Mouse (Mus musculus) limb, embryonic 14.5 days (tissue): ENCODE data around the gene Cracr2b. TPM values are rescaled to one million over a fixed set of nuclear protein-coding genes. Genes with fewer than 3 reads are reported as not detected.
A peak's percentile ranks its signal among the peaks of the same experiment; 100 is the strongest.
"Not testable (repeated sequence)": the region's sequence is repeated elsewhere in the genome, so short reads cannot be mapped to it uniquely, and the experiment has no call there.

Source experiments
- ATAC-seq: fragments of 200-750 bp; cut with Nextera tagmentation; 2 replicates; pipeline ENCODE4 v1.8.0; 2017; ENCODE audit warnings: low read depth, moderate number of reproducible peaks, moderate TSS enrichment; ENCODE audit not compliant: low FRiP score
- DNase-seq: peaks from one replicate; pipeline ENCODE4 v3.0.0-alpha.2; 2015; ENCODE audit warnings: low spot score
- H3K27ac ChIP-seq: fragments of 300-500 bp; sonication (generic); replicated peaks from 2 replicates; pipeline ENCODE4 v1.5.1; 2014; ENCODE audit warnings: low read depth, mild to moderate bottlenecking, low read length, moderate library complexity, mixed read lengths
- H3K27me3 ChIP-seq: fragments of 300-500 bp; sonication (generic); 2 replicates; pipeline ENCODE4 v1.6.1; 2014; ENCODE audit warnings: low read length, mixed read lengths; ENCODE audit not compliant: control insufficient read depth, insufficient read depth
- H3K36me3 ChIP-seq: fragments of 300-500 bp; sonication (generic); 2 replicates; pipeline ENCODE4 v1.6.1; 2014; ENCODE audit warnings: mild to moderate bottlenecking, low read length, moderate library complexity, mixed read lengths; ENCODE audit not compliant: control insufficient read depth, insufficient read depth
- H3K4me1 ChIP-seq: fragments of 300-500 bp; sonication (generic); 2 replicates; pipeline ENCODE4 v1.6.1; 2014; ENCODE audit warnings: antibody characterized with exemption, low read length, mixed read lengths; ENCODE audit not compliant: control insufficient read depth, insufficient read depth
- H3K4me2 ChIP-seq: fragments of 300-500 bp; sonication (generic); replicated peaks from 2 replicates; pipeline ENCODE4 v1.6.1; 2014; ENCODE audit warnings: low read depth, mild to moderate bottlenecking, low read length, moderate library complexity; ENCODE audit not compliant: severe bottlenecking
- H3K4me3 ChIP-seq: fragments of 300-500 bp; sonication (generic); replicated peaks from 2 replicates; pipeline ENCODE4 v1.5.1; 2014; ENCODE audit warnings: low read length
- H3K9ac ChIP-seq: fragments of 300-500 bp; sonication (generic); 2 replicates; pipeline ENCODE4 v1.6.1; 2014; ENCODE audit warnings: mild to moderate bottlenecking, low read depth, low read length, moderate library complexity; ENCODE audit not compliant: severe bottlenecking
- H3K9me3 ChIP-seq: fragments of 300-500 bp; sonication (generic); 2 replicates; pipeline ENCODE4 v1.6.1; 2016; ENCODE audit warnings: low read length; ENCODE audit not compliant: control insufficient read depth
- POLR2A ChIP-seq: fragments of 200-500 bp; IDR thresholded peaks from 2 replicates; pipeline ENCODE4 v1.8.0; 2012; ENCODE audit warnings: inconsistent platforms, mild to moderate bottlenecking, moderate library complexity, borderline replicate concordance; ENCODE audit not compliant: insufficient read depth, insufficient read length; ENCODE audit errors: extremely low read depth
- WGBS: fragments of 180-500 bp; shearing (Covaris S2); extraction: QIAGEN DNeasy Blood & Tissue Kit; methylation state at CpG from one replicate; pipeline ENCODE4 v1.1.7; 2014; 5-methylcytosine and 5-hydroxymethylcytosine counted together
- polyA plus RNA-seq, 2 experiments: library from polyadenylated mRNA; depleted of rRNA in 1 of 2; stranded (reverse) in 1 of 2; unstranded in 1 of 2; fragments of >200 nt; fragmentation: Nextera tagmentation in 1 of 2; extraction: Ambion mirVana in 1 of 2; gene quantifications; 2 replicates each; pipeline versions ENCODE4 v1.2.1 to v1.2.3; 2012 to 2014

Cracr2b gene
- polyA plus RNA-seq, 2 experiments: 8.3 to 12.1 TPM

- WGBS: 15% methylated on average over 12 of the region's 12 CpGs
- Histone ChIP-seq H3K4me2 (peak overlapping the region; percentile 81), H3K9me3 (no peaks in the 10 kb centered on the region), H3K9ac (peak overlapping the region; percentile 57), H3K4me1 (peaks cover 21% of the 10 kb centered on the region), H3K27ac (no peak overlapping the region), H3K4me3 (peak overlapping the region; percentile 45), H3K27me3 (no peaks in the 10 kb centered on the region), H3K36me3 (peaks cover 23% of the 10 kb centered on the region)
- TF ChIP-seq POLR2A: no peak
- ATAC-seq (no peak), DNase-seq (no peak)
Observed at GRCm38 (mm10) chr7:141443081-141443821, 17.6 kb upstream of the Cracr2b start.

- H3K9ac ChIP-seq: peak within 1 kb of the TSS; percentile 57
- peak within 1 kb of the TSS; percentile 45 for H3K4me3 ChIP-seq
- no peaks in the 10 kb centered on the region for H3K9me3 ChIP-seq
- 0% methylated on average over 25 of the region's 25 CpGs for WGBS
- ATAC-seq: peak; percentile 51; the same call in 1 of the 2 replicates
- H3K4me1 ChIP-seq: peaks cover 27% of the 10 kb centered on the region
- H3K36me3 ChIP-seq: peaks cover 29% of the 10 kb centered on the region
- H3K27ac ChIP-seq: 0 out of 2 replicates have a peak within 1 kb of the TSS, but pooled peaks have one; percentile 48
- H3K27me3 ChIP-seq: no peaks in the 10 kb centered on the region
- DNase-seq: peak; percentile 84
- TF ChIP-seq POLR2A: peak; percentile 46; the same call in 1 of the 2 replicates
- peak within 1 kb of the TSS; percentile 81 for H3K4me2 ChIP-seq
Observed at GRCm38 (mm10) chr7:141443828-141444237, 17.1 kb upstream of the Cracr2b start, which contains the start of gene Pidd1. Pidd1 (minus strand) TSS chr7:141444025.

GRCm38 (mm10) chr7:141446374-141446773 lies 14.5 kb upstream of the Cracr2b start:
- WGBS: 86% methylated on average over 3 of the region's 3 CpGs
- not testable (repeated sequence) for H3K27me3 ChIP-seq, H3K4me2 ChIP-seq, H3K9me3 ChIP-seq, DNase-seq, H3K9ac ChIP-seq, ATAC-seq, H3K4me3 ChIP-seq, H3K27ac ChIP-seq
- Histone ChIP-seq H3K36me3 (peaks cover 39% of the 10 kb centered on the region), H3K4me1 (peaks cover 29% of the 10 kb centered on the region)

- peak within 1 kb of the TSS; percentile 75 for H3K27ac ChIP-seq
- under 1% methylated on average over 57 of the region's 63 CpGs for WGBS
Observed at GRCm38 (mm10) chr7:141447110-141447991, 13.5 kb upstream of the Cracr2b start, which contains the start of gene Rplp2. Rplp2 (plus strand) TSS chr7:141447370.

GRCm38 (mm10) chr7:141451928-141452327 lies 9.0 kb upstream of the Cracr2b start:
- DNase-seq: no peak
- peaks cover 15% of the 10 kb centered on the region for H3K4me1 ChIP-seq
- no peak for TF ChIP-seq POLR2A
- H3K4me3 ChIP-seq: no peak overlapping the region
- H3K4me2 ChIP-seq: no peak overlapping the region
- H3K27me3 ChIP-seq: no peaks in the 10 kb centered on the region
- no peaks in the 10 kb centered on the region for H3K9me3 ChIP-seq
- no peak overlapping the region for H3K9ac ChIP-seq
- H3K36me3 ChIP-seq: peaks cover 42% of the 10 kb centered on the region
- no peak overlapping the region for H3K27ac ChIP-seq
- ATAC-seq: no peak

More at GRCm38 (mm10) chr7:141447110-141447991, 13.5 kb upstream of the Cracr2b start, which contains the start of gene Rplp2:
- Histone ChIP-seq H3K4me2 (peak within 1 kb of the TSS; percentile 57), H3K4me1 (peaks cover 27% of the 10 kb centered on the region), H3K9me3 (no peaks in the 10 kb centered on the region), H3K27me3 (no peaks in the 10 kb centered on the region), H3K9ac (peak within 1 kb of the TSS; percentile 86), H3K4me3 (peak within 1 kb of the TSS; percentile 86), H3K36me3 (peaks cover 42% of the 10 kb centered on the region)
- ATAC-seq (peak; percentile 91), DNase-seq (peak; percentile 98)
- peak; percentile 76; the same call in 1 of the 2 replicates for TF ChIP-seq POLR2A
